Mouse (Mus musculus) liver, embryonic 14.5 days (tissue): Measurements from ENCODE around the gene Cacna1a. TPM values are rescaled to one million over a fixed set of nuclear protein-coding genes. Genes with fewer than 3 reads are reported as not detected.

Experiments used
- ATAC-seq: fragments of 200-750 bp; cut with Nextera tagmentation; 2 replicates; pipeline ENCODE4 v1.8.0; 2017; ENCODE audit warnings: moderate number of reproducible peaks, mild to moderate bottlenecking, moderate library complexity; ENCODE audit not compliant: insufficient read depth
- DNase-seq, 3 experiments: peaks; one replicate each; pipeline ENCODE4 v3.0.0-alpha.2; 2012 to 2013; ENCODE audit warnings: low read depth in 3 of 3, low spot score in 3 of 3
- H3K27ac ChIP-seq: fragments of 300-500 bp; sonication (generic); 2 replicates; pipeline ENCODE4 v1.5.1; 2014; ENCODE audit warnings: moderate library complexity, mild to moderate bottlenecking, control low read depth, inconsistent platforms
- H3K27me3 ChIP-seq: fragments of 300-500 bp; sonication (generic); 2 replicates; pipeline ENCODE4 v1.6.1; 2014; ENCODE audit warnings: mild to moderate bottlenecking, low read length, moderate library complexity; ENCODE audit not compliant: control insufficient read depth, insufficient read depth
- H3K36me3 ChIP-seq: fragments of 300-500 bp; sonication (generic); replicated peaks from 2 replicates; pipeline ENCODE4 v1.6.1; 2014; ENCODE audit warnings: low read depth; ENCODE audit not compliant: control insufficient read depth, insufficient read depth
- H3K4me1 ChIP-seq, 2 experiments: fragments of 200-500 bp in 1 of 2; fragments of 300-500 bp in 1 of 2; sonication (generic) in 1 of 2; replicated peaks; 2 replicates each; pipeline ENCODE4 v1.6.1; 2012 to 2014; ENCODE audit warnings: antibody characterized with exemption in 1 of 2, inconsistent platforms in 1 of 2, low read length in 1 of 2; ENCODE audit not compliant: control insufficient read depth in 2 of 2, insufficient read depth in 2 of 2
- H3K4me2 ChIP-seq: fragments of 300-500 bp; sonication (generic); 2 replicates; pipeline ENCODE4 v1.6.1; 2014; ENCODE audit warnings: low read depth, mild to moderate bottlenecking, control low read depth, moderate library complexity
- H3K4me3 ChIP-seq, 2 experiments: fragments of 200-500 bp in 1 of 2; fragments of 300-500 bp in 1 of 2; sonication (generic) in 1 of 2; 2 replicates each; pipeline ENCODE4 v1.5.1; 2012 to 2014; ENCODE audit warnings: low read depth in 2 of 2, low read length in 2 of 2, mild to moderate bottlenecking in 2 of 2, control low read depth in 1 of 2, inconsistent platforms in 1 of 2, moderate library complexity in 1 of 2; ENCODE audit not compliant: insufficient read depth in 1 of 2
- H3K9ac ChIP-seq: fragments of 300-500 bp; sonication (generic); replicated peaks from 2 replicates; pipeline ENCODE4 v1.6.1; 2014; ENCODE audit warnings: mild to moderate bottlenecking, control low read depth, moderate library complexity
- H3K9me3 ChIP-seq: fragments of 300-500 bp; sonication (generic); 2 replicates; pipeline ENCODE4 v1.6.1; 2016; ENCODE audit warnings: low read length, mixed read lengths; ENCODE audit not compliant: control insufficient read depth
- CTCF ChIP-seq: IDR thresholded peaks from 2 replicates; pipeline ENCODE4 v1.5.1; 2016; ENCODE audit warnings: antibody characterized with exemption, low read depth, control low read depth
- EP300 ChIP-seq: IDR thresholded peaks from 2 replicates; pipeline ENCODE4 v1.6.1; 2016; ENCODE audit warnings: antibody characterized with exemption, low read depth
- WGBS: fragments of 180-500 bp; shearing (Covaris S2); extraction: QIAGEN DNeasy Blood & Tissue Kit; methylation state at CpG from one replicate; pipeline ENCODE4 v1.1.7; 2014; ENCODE audit not compliant: insufficient replicate concordance; 5-methylcytosine and 5-hydroxymethylcytosine counted together
- polyA plus RNA-seq, 2 experiments: library from polyadenylated mRNA; depleted of rRNA in 1 of 2; stranded (reverse) in 1 of 2; unstranded in 1 of 2; fragments of >200 nt; fragmentation: Nextera tagmentation in 1 of 2; extraction: Ambion mirVana in 1 of 2; gene quantifications; 2 replicates each; pipeline versions ENCODE4 v1.2.1 to v1.2.3; 2012 to 2014

The Cacna1a gene
- polyA plus RNA-seq, 2 experiments, result 0.61 to 1.5 TPM

DNA sequence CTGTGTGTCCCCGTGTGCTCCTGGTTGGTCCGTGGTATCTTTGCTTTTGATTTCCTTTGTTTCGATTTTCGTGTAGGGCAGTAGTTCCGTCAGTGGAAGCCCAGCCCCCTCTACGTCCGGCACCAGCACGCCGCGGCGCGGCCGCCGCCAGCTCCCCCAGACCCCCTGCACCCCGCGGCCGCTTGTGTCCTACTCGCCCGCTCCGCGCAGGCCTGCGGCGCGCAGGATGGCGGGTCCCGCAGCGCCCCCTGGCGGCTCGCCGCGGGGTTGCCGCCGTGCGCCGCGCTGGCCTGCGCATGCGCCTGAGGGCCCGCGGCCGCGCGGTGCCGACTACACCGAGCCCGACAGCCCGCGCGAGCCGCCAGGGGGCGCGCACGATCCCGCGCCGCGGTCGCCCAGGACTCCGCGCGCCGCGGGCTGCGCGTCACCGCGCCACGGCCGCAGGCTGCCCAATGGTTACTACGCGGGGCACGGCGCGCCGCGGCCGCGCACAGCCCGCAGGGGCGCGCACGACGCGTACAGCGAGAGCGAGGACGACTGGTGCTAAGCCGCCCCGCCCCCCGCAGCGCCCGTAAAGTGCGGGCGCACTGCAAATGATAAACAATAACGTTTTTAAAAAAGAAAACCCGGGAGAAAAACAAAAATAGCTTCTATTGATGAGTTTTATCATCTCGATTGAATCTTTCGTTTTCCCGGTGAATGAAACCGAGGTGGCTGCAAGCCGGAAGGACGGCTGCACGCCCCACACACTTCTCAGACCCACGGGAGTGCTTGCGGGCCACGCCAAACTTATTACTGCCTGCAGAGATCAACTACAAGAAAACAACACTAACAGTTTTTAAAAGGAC is 251.1 kb downstream of the Cacna1a start:
- Histone ChIP-seq H3K4me3 (peak overlapping the region; percentile 71), H3K9ac (peak overlapping the region; percentile 73), H3K36me3 (no peaks in the 10 kb centered on the region), H3K27ac (no peak overlapping the region; the same call in 1 of the 2 replicates), H3K27me3 (no peaks in the 10 kb centered on the region; the same call in 1 of the 2 replicates), H3K4me2 (peak overlapping the region; percentile 75), H3K4me1 (peaks cover 0 to 2% of the 10 kb centered on the region in 2 experiments; a peak in 2 of 4 replicates), H3K9me3 (no peaks in the 10 kb centered on the region)
- peak; percentile 92 for ATAC-seq
- WGBS, result under 1% methylated on average over 106 of the region's 106 CpGs
- DNase-seq, result peak; percentile 89 to 93 (median 91)
- peak; percentile 52 for TF ChIP-seq CTCF
- TF ChIP-seq EP300, result no peak

- H3K9ac ChIP-seq, result peak overlapping the region; percentile 66
Measured at GRCm38 (mm10) chr8:84640010-84640588, 251.9 kb downstream of the Cacna1a start.

DNA sequence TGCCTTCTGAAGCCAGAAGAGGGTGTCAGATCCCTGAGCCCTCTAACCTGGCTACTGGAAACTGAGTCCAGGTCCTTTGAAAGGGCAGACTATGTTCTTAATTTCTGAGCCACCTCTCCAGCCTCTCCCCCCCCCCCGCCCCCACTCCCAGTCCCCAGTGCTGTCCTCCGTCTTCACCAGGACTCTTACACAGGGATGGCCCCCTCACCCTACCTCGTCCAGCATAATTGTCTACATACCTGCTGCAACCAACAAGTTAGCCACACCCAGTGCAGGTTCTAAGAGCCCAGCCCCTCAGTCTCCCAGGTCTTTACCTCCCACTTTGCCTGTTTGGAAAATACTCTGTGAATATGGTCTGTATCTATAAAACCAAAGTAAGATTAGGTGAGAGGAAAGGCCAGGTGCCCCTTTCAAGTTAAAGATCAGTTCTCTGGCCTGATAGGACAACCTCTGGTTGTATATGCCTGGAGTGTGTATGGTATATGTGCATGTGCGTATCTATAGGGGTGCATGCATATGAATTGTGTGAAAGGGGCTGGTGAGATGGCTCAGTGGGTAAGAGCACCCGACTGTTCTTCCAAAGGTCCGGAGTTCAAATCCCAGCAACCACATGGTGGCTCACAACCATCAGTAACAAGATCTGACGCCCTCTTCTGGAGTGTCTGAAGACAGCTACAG is 252.5 kb downstream of the Cacna1a start:
- H3K4me2 ChIP-seq, result peak overlapping the region; percentile 74; the same call in 1 of the 2 replicates

More at GRCm38 (mm10) chr8:84640010-84640588, 251.9 kb downstream of the Cacna1a start:
- Histone ChIP-seq H3K4me3 (peak overlapping the region; percentile 63 to 71), H3K4me1 (peaks cover 0 to 2% of the 10 kb centered on the region in 2 experiments; a peak in 2 of 4 replicates), H3K4me2 (peak overlapping the region; percentile 74), H3K27ac (no peak overlapping the region), H3K9me3 (no peaks in the 10 kb centered on the region), H3K27me3 (no peaks in the 10 kb centered on the region; the same call in 1 of the 2 replicates), H3K36me3 (no peaks in the 10 kb centered on the region)
- no peak for ATAC-seq
- DNase-seq, result no peak
- WGBS, result 38% methylated on average over 9 of the region's 9 CpGs
- TF ChIP-seq EP300 (no peak), CTCF (no peak)

DNA sequence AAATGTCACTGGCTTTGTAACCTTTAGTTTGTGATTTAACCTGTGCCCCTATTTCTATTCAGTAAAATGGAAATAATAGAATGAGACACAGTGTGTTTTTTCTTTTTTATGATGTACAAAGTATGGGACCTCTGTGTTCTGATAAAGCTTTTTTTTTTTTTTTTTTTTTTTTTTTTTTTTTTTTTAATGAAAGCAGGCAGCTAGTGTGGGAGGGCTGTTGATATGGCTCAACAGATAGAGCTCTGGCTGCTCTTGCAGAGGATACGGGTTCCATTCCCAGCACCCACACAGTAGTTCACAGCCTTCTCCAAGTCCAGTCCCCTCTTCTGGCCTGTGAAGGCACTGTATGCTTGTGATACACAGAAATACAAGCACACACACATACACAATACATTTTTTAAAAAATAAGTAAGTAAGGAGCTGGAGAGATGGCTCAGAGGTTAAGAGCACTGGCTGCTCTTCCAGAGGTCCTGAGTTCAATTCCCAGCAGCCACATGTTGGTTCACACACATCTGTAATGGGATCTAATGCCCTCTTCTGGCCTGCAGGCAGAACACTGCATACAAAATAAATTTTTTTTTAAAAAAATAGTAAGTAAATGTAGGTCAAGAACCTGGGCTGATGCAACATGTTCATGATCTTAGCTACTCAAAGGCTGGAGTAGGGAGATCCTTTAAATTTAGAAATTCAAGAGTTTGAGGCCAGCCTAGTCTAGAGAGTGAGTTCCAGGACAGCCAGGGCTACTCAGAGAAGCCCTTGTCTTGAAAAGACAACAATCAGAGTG is 253.5 kb downstream of the Cacna1a start:
- ATAC-seq (no peak), DNase-seq (no peak)
- Histone ChIP-seq H3K4me2 (no peak overlapping the region), H3K9ac (no peak overlapping the region), H3K9me3 (no peaks in the 10 kb centered on the region), H3K4me3 (no peak overlapping the region), H3K36me3 (no peaks in the 10 kb centered on the region), H3K27ac (no peak overlapping the region), H3K4me1 (peaks cover 0 to 2% of the 10 kb centered on the region in 2 experiments; a peak in 2 of 4 replicates), H3K27me3 (no peaks in the 10 kb centered on the region; the same call in 1 of the 2 replicates)
- 13% methylated on average over 1 of the region's 1 CpGs for WGBS
- TF ChIP-seq CTCF (peak; percentile 15; the same call in 1 of the 2 replicates), EP300 (no peak)

More for the DNA sequence above, 252.5 kb downstream of the Cacna1a start:
- no peak overlapping the region for H3K4me3 ChIP-seq
- H3K9ac ChIP-seq, result no peak overlapping the region
- TF ChIP-seq CTCF (no peak), EP300 (no peak)
- ATAC-seq (no peak), DNase-seq (no peak)
- peaks cover 0 to 2% of the 10 kb centered on the region in 2 experiments; a peak in 2 of 4 replicates for H3K4me1 ChIP-seq
- H3K36me3 ChIP-seq, result no peaks in the 10 kb centered on the region
- H3K9me3 ChIP-seq, result no peaks in the 10 kb centered on the region
- H3K27me3 ChIP-seq, result no peaks in the 10 kb centered on the region; the same call in 1 of the 2 replicates
- WGBS, result 73% methylated on average over 6 of the region's 7 CpGs
- no peak overlapping the region for H3K27ac ChIP-seq
